Mouse (Mus musculus) kidney, adult 18-20 months (tissue): ENCODE measurements around the gene Exoc3l4.

Experiments
- DNase-seq: peaks from one replicate; pipeline ENCODE4 v3.0.0; 2021

Exoc3l4 gene

GRCm38 (mm10) chr12:111434745-111435327, 18.0 kb downstream of the Exoc3l4 start:
- DNase-seq: peak; percentile 68

- DNase-seq: no peak
Measured at GRCm38 (mm10) chr12:111436170-111436569, 19.4 kb downstream of the Exoc3l4 start.

GRCm38 (mm10) chr12:111436640-111437039, 19.8 kb downstream of the Exoc3l4 start:
- DNase-seq: no peak

GRCm38 (mm10) chr12:111437222-111437900, 20.5 kb downstream of the Exoc3l4 start:
- DNase-seq: no peak

GRCm38 (mm10) chr12:111438850-111439249, 22.0 kb downstream of the Exoc3l4 start:
- DNase-seq: no peak

GRCm38 (mm10) chr12:111440701-111441373, 24.0 kb downstream of the Exoc3l4 start:
- no peak for DNase-seq

GRCm38 (mm10) chr12:111441523-111441922, 24.7 kb downstream of the Exoc3l4 start:
- DNase-seq: no peak

- peak; percentile 83 for DNase-seq
Measured at GRCm38 (mm10) chr12:111442309-111443010, 25.6 kb downstream of the Exoc3l4 start, which contains the start of gene Tnfaip2. Tnfaip2 (plus strand) TSS chr12:111442469.

- peak; percentile 24 for DNase-seq
Measured at GRCm38 (mm10) chr12:111443011-111443870, 26.4 kb downstream of the Exoc3l4 start.

GRCm38 (mm10) chr12:111443921-111444831, 27.4 kb downstream of the Exoc3l4 start:
- DNase-seq: no peak

GRCm38 (mm10) chr12:111445161-111445889, 28.5 kb downstream of the Exoc3l4 start:
- peak; percentile 50 for DNase-seq

GRCm38 (mm10) chr12:111445890-111446613, 29.2 kb downstream of the Exoc3l4 start:
- DNase-seq: peak; percentile 28

- DNase-seq: peak; percentile 32
Measured at GRCm38 (mm10) chr12:111446745-111447144, 29.9 kb downstream of the Exoc3l4 start.

GRCm38 (mm10) chr12:111447350-111447749, 30.5 kb downstream of the Exoc3l4 start:
- DNase-seq: peak; percentile 38

- peak; percentile 27 for DNase-seq
Measured at GRCm38 (mm10) chr12:111447898-111448760, 31.3 kb downstream of the Exoc3l4 start.

- peak; percentile 78 for DNase-seq
Measured at GRCm38 (mm10) chr12:111448931-111449705, 32.3 kb downstream of the Exoc3l4 start.

- DNase-seq: peak; percentile 78
Measured at GRCm38 (mm10) chr12:111450359-111450758, 33.5 kb downstream of the Exoc3l4 start.

GRCm38 (mm10) chr12:111451561-111451960, 34.7 kb downstream of the Exoc3l4 start:
- no peak for DNase-seq
